Mouse (Mus musculus) megakaryocyte progenitor cell, adult 5-6 weeks (primary cell): ENCODE results near the gene Cox8a. TPM values are rescaled to one million over a fixed set of nuclear protein-coding genes. Genes with fewer than 3 reads are reported as not detected.

Experiments
- total RNA-seq, 2 experiments: library from RNA; stranded (forward) in 1 of 2; stranded (reverse) in 1 of 2; fragments of 157-497, 149-512 nt in 1 of 2; fragments of 200-1000 nt in 1 of 2; gene quantifications; 2 replicates each; pipeline versions ENCODE4 v1.2.3 to v1.2.4; 2015 to 2017

Cox8a gene
- total RNA-seq, 2 experiments from 2014 or later: 622 to 714 TPM

Other genes with a start within 250 kb of the Cox8a start
- 190 and 236 TPM in 2 replicates for gene Ppp1r14b, start 242.6 kb downstream of the Cox8a start, total RNA-seq (2015)
- 131 and 141 TPM in 2 replicates for gene Ppp1r14b, start 242.6 kb downstream of the Cox8a start, total RNA-seq (2017)
- gene Plcb3, start 241.1 kb downstream of the Cox8a start, total RNA-seq (2015): 5.0 and 6.8 TPM in 2 replicates
- gene Plcb3, start 241.1 kb downstream of the Cox8a start, total RNA-seq (2017): 7.3 and 7.6 TPM in 2 replicates
- 123 and 129 TPM in 2 replicates for gene Fkbp2, start 237.1 kb downstream of the Cox8a start, total RNA-seq (2015)
- 176 and 181 TPM in 2 replicates for gene Fkbp2, start 237.1 kb downstream of the Cox8a start, total RNA-seq (2017)
- gene Vegfb, start 230.0 kb downstream of the Cox8a start, total RNA-seq (2015): 30.4 and 33.1 TPM in 2 replicates
- 11.6 and 13.6 TPM in 2 replicates for gene Vegfb, start 230.0 kb downstream of the Cox8a start, total RNA-seq (2017)
- gene Dnajc4, start 225.0 kb downstream of the Cox8a start, total RNA-seq (2015): 10.2 and 11.5 TPM in 2 replicates
- gene Dnajc4, start 225.0 kb downstream of the Cox8a start, total RNA-seq (2017): 8.6 and 17.8 TPM in 2 replicates
- gene Nudt22, start 221.5 kb downstream of the Cox8a start, total RNA-seq (2015): 10.6 and 18.9 TPM in 2 replicates
- 7.7 and 13.3 TPM in 2 replicates for gene Nudt22, start 221.5 kb downstream of the Cox8a start, total RNA-seq (2017)
- gene Trpt1, start 221.5 kb downstream of the Cox8a start, total RNA-seq (2015): 1.4 and 2.2 TPM in 2 replicates
- 0.08 and 0.81 TPM in 2 replicates for gene Trpt1, start 221.5 kb downstream of the Cox8a start, total RNA-seq (2017)
- gene Fermt3, start 198.1 kb downstream of the Cox8a start, total RNA-seq (2015): 63.8 and 78.7 TPM in 2 replicates
- gene Fermt3, start 198.1 kb downstream of the Cox8a start, total RNA-seq (2017): 216 and 225 TPM in 2 replicates
- 197 and 204 TPM in 2 replicates for gene Stip1, start 177.6 kb downstream of the Cox8a start, total RNA-seq (2015)
- 244 and 250 TPM in 2 replicates for gene Stip1, start 177.6 kb downstream of the Cox8a start, total RNA-seq (2017)
- gene Macrod1, start 160.8 kb downstream of the Cox8a start, total RNA-seq (2015): 12.7 and 17.6 TPM in 2 replicates
- gene Macrod1, start 160.8 kb downstream of the Cox8a start, total RNA-seq (2017): 0.68 and 3.7 TPM in 2 replicates
- gene Flrt1, start 111.9 kb downstream of the Cox8a start, total RNA-seq (2015): not detected in 2 replicates
- gene Flrt1, start 111.9 kb downstream of the Cox8a start, total RNA-seq (2017): not detected in 2 replicates
- 33.1 and 34.0 TPM in 2 replicates for gene Otub1, start 11.3 kb downstream of the Cox8a start, total RNA-seq (2015)
- gene Otub1, start 11.3 kb downstream of the Cox8a start, total RNA-seq (2017): 60.8 and 69.5 TPM in 2 replicates
- gene Naa40, start 23.6 kb upstream of the Cox8a start, total RNA-seq (2015): 49.8 and 57.5 TPM in 2 replicates
- 47.1 and 51.8 TPM in 2 replicates for gene Naa40, start 23.6 kb upstream of the Cox8a start, total RNA-seq (2017)
- 0.99 and 1.2 TPM in 2 replicates for gene Rcor2, start 49.7 kb upstream of the Cox8a start, total RNA-seq (2015)
- gene Rcor2, start 49.7 kb upstream of the Cox8a start, total RNA-seq (2017): 1.2 and 2.7 TPM in 2 replicates
- 63.8 and 70.0 TPM in 2 replicates for gene Mark2, start 124.2 kb upstream of the Cox8a start, total RNA-seq (2015)
- 23.3 and 24.8 TPM in 2 replicates for gene Mark2, start 124.2 kb upstream of the Cox8a start, total RNA-seq (2017)
- gene Spindoc, start 165.4 kb upstream of the Cox8a start, total RNA-seq (2015): 7.6 and 8.1 TPM in 2 replicates
- 2.6 and 3.6 TPM in 2 replicates for gene Spindoc, start 165.4 kb upstream of the Cox8a start, total RNA-seq (2017)
- 1.5 and 2.3 TPM in 2 replicates for gene 2700081O15Rik, start 200.0 kb upstream of the Cox8a start, total RNA-seq (2015)
- gene 2700081O15Rik, start 200.0 kb upstream of the Cox8a start, total RNA-seq (2017): 1.4 and 3.2 TPM in 2 replicates